Mouse (Mus musculus): ENCODE measurements around the gene Setd3.
"Not testable (repeated sequence)": the region's sequence is repeated elsewhere in the genome, so short reads cannot be mapped to it uniquely, and the experiment has no call there.

Gene Setd3

GRCm38 (mm10) chr12:108143624-108144498, 35.3 kb downstream of the Setd3 start:
- DNase-seq (ENCODE audit: low spot score in 2 of 2), result no peak

GRCm38 (mm10) chr12:108135610-108136208, 43.4 kb downstream of the Setd3 start:
- DNase-seq (ENCODE audit: low spot score in 2 of 2), result no peak

- DNase-seq (ENCODE audit: low spot score in 2 of 2), result no peak
Measured at GRCm38 (mm10) chr12:108133181-108133580, 45.9 kb downstream of the Setd3 start.

GRCm38 (mm10) chr12:108132450-108133070, 46.6 kb downstream of the Setd3 start:
- no peak for DNase-seq (ENCODE audit: low spot score in 2 of 2)

GRCm38 (mm10) chr12:108121288-108121687, 57.8 kb downstream of the Setd3 start:
- peak; percentile 48 to 73 for DNase-seq (ENCODE audit: low spot score in 2 of 2)

- no peak for DNase-seq (ENCODE audit: low spot score in 2 of 2)
Measured at GRCm38 (mm10) chr12:108120434-108120833, 58.7 kb downstream of the Setd3 start.

GRCm38 (mm10) chr12:108119930-108120329, 59.2 kb downstream of the Setd3 start:
- no peak for DNase-seq (ENCODE audit: low spot score in 2 of 2)

GRCm38 (mm10) chr12:108118902-108119531, 60.1 kb downstream of the Setd3 start:
- DNase-seq (ENCODE audit: low spot score in 2 of 2), result no peak

- DNase-seq (ENCODE audit: low spot score in 2 of 2), result no peak
Measured at GRCm38 (mm10) chr12:108118503-108118901, 60.6 kb downstream of the Setd3 start.

GRCm38 (mm10) chr12:108111191-108111590, 67.9 kb downstream of the Setd3 start:
- DNase-seq (ENCODE audit: low spot score in 2 of 2), result no peak

- no peak for DNase-seq (ENCODE audit: low spot score in 2 of 2)
Measured at GRCm38 (mm10) chr12:108110674-108111073, 68.4 kb downstream of the Setd3 start.

- no peak for DNase-seq (ENCODE audit: low spot score in 2 of 2)
Measured at GRCm38 (mm10) chr12:108109732-108110131, 69.4 kb downstream of the Setd3 start.

- not testable (repeated sequence) for DNase-seq (ENCODE audit: low spot score in 2 of 2)
Measured at GRCm38 (mm10) chr12:108108591-108108990, 70.5 kb downstream of the Setd3 start.

- DNase-seq (ENCODE audit: low spot score in 2 of 2), result no peak
Measured at GRCm38 (mm10) chr12:108103292-108103691, 75.8 kb downstream of the Setd3 start.

GRCm38 (mm10) chr12:108102119-108102518, 77.0 kb downstream of the Setd3 start:
- DNase-seq (ENCODE audit: low spot score in 2 of 2), result no peak

GRCm38 (mm10) chr12:108100181-108100580, 78.9 kb downstream of the Setd3 start:
- DNase-seq (ENCODE audit: low spot score in 2 of 2), result no peak

- DNase-seq (ENCODE audit: low spot score in 2 of 2), result no peak
Measured at GRCm38 (mm10) chr12:108098201-108098980, 80.7 kb downstream of the Setd3 start.

GRCm38 (mm10) chr12:108097643-108098042, 81.5 kb downstream of the Setd3 start:
- DNase-seq (ENCODE audit: low spot score in 2 of 2), result no peak

- DNase-seq (ENCODE audit: low spot score in 2 of 2), result no peak
Measured at GRCm38 (mm10) chr12:108088253-108088652, 90.9 kb downstream of the Setd3 start.

GRCm38 (mm10) chr12:108087489-108087888, 91.6 kb downstream of the Setd3 start:
- no peak for DNase-seq (ENCODE audit: low spot score in 2 of 2)

GRCm38 (mm10) chr12:108078122-108078752, 100.9 kb downstream of the Setd3 start:
- no peak for DNase-seq (ENCODE audit: low spot score in 2 of 2)
